Mouse (Mus musculus) heart, embryonic 16.5 days (tissue): ENCODE results near the gene Ablim2. TPM values are rescaled to one million over a fixed set of nuclear protein-coding genes. Genes with fewer than 3 reads are reported as not detected.

Source experiments
- polyA plus RNA-seq: library from polyadenylated mRNA; unstranded; fragments of >200 nt; fragmentation: Nextera tagmentation; extraction: Ambion mirVana; gene quantifications from 2 replicates; pipeline ENCODE4 v1.2.1, GENCODE M21; 2015

The Ablim2 gene
- polyA plus RNA-seq, 1 experiment from 2014 or later = 7.3 TPM

Other genes with a start within 250 kb of the Ablim2 start
- 7.7 and 7.9 TPM in 2 replicates for gene Cpz, start 232.2 kb upstream of the Ablim2 start, polyA plus RNA-seq
- 5.3 and 5.6 TPM in 2 replicates for gene Trmt44, start 182.8 kb upstream of the Ablim2 start, polyA plus RNA-seq
- 11.2 and 12.4 TPM in 2 replicates for gene Acox3, start 174.8 kb upstream of the Ablim2 start, polyA plus RNA-seq
- gene Htra3, start 78.1 kb upstream of the Ablim2 start, polyA plus RNA-seq = 16.3 and 17.2 TPM in 2 replicates
- gene Sh3tc1, start 17.9 kb upstream of the Ablim2 start, polyA plus RNA-seq = 8.3 and 10.0 TPM in 2 replicates
- gene Afap1, start 135.4 kb downstream of the Ablim2 start, polyA plus RNA-seq = 22.6 and 24.5 TPM in 2 replicates